Mouse (Mus musculus) urinary bladder, adult 18-20 months (tissue): Measurements from ENCODE around the gene Nrbp1.

Experiments used
- DNase-seq, 2 experiments: peaks; one replicate each; pipeline ENCODE4 v3.0.0; 2022; ENCODE audit warnings: low spot score in 2 of 2, mixed read lengths in 2 of 2

The Nrbp1 gene

DNA sequence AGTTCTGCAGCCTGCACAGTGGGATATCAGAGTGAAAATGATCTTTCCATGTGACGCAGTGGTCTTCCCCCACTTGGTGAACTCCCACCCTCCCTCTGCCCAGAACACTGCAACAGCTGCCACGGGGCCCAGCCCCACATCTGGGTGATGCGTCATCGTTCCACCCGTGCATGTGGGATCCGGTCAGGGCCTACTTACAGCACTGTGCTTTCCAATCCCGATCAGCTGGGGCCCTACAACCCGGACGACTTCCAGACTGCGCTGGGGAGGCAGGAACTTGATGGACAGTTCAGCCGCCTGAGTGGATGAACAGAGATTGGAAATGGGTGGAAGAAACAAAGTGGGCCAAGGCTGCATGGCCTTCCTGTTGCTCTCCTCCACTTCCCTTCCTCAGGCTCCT lies 17.0 kb downstream of the Nrbp1 start:
- no peak for DNase-seq

GRCm38 (mm10) chr5:31266101-31266500 lies 25.4 kb downstream of the Nrbp1 start:
- no peak for DNase-seq

GRCm38 (mm10) chr5:31267686-31268085 lies 27.0 kb downstream of the Nrbp1 start:
- DNase-seq = no peak

DNA sequence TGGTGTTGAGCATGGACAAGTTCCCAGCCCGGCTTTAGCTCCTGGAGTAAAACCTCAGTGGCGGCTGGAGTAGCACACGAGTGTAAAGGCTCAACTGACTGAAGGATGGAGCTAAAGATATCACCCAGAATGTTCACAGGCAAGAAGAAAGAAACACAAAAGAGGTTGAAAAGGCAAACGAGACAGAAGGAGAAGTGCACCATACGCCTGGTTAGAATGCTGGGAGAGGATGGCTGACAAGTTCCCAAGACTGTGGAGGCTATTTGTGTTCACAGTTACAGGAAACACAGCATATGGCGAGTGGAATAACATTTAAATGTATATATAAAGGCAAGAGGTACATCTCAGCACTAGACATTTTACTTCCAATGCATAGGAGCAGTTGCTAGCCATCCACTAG lies 32.4 kb downstream of the Nrbp1 start:
- no peak for DNase-seq

DNA sequence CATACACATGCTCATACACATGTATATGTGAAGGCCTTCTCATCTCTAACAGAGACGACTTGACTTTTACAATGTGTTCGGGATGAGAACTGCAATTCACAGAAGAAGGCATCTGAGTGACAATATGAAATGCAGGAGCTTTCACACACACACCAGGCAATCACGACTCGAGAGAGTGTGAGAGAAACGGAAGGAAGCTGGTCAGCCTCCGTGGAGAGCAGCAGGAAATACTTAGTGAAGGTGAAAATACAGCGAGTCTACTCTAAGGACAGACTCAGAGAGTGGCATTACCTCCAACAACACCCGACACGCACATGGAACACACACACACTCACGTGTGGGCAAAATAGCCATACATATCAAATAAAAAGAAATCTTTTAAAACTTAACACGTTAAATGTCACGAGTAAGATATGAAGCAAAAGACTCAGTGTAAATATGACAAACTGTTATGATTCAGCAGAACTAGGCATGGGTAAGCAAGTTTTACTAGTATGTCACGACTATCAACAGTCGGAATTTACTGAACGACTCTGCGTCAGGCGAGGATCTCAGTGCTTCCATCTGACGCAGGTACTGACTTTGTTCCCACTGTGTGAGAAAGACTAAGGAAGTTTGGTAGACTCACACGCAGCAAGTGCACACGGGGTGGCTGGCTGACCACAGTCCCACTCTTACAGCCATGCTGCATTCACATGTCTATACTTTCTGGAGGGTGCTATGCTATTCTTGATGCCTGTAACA lies 38.8 kb downstream of the Nrbp1 start:
- DNase-seq = no peak

DNA sequence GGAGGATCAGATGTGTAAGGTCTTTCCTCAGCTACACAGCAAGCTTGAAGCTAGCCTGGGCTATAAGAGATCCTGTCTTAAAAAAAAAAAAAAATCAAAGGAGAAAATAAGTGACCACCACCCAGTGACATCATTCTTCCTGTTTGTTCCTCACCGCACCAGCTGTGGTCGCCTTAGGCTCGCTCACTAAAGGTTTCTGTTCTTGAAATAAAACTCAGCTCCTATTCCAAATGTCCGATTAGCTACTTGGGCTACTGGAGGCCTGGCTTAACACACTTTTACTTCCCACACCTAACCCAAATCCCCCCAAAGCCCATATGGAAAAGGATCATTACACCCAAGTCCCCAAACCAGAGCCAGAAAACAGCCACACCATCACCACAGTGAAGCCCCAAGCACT lies 47.6 kb downstream of the Nrbp1 start:
- DNase-seq = no peak

DNA sequence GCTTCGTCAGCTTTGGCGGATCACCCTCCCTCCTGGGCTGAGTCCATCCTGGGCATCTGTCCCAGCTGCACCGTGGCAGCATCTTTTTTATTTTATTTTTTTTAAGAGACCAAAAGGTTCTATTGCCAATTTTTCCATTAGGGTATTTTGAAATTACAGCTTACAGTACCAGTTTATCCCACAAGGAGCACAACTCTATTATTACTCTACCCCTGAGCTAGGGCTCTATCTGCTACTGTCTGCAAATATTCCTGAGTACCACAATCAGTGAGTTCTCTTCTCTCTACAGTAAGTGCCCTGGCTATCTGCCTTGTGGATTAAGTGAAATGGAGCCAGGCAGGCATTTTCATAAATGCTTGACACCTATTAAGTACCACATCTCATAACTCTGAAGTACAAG lies 48.0 kb downstream of the Nrbp1 start:
- no peak for DNase-seq

- no peak for DNase-seq
Measured at GRCm38 (mm10) chr5:31289626-31290230, 49.1 kb downstream of the Nrbp1 start.

DNA sequence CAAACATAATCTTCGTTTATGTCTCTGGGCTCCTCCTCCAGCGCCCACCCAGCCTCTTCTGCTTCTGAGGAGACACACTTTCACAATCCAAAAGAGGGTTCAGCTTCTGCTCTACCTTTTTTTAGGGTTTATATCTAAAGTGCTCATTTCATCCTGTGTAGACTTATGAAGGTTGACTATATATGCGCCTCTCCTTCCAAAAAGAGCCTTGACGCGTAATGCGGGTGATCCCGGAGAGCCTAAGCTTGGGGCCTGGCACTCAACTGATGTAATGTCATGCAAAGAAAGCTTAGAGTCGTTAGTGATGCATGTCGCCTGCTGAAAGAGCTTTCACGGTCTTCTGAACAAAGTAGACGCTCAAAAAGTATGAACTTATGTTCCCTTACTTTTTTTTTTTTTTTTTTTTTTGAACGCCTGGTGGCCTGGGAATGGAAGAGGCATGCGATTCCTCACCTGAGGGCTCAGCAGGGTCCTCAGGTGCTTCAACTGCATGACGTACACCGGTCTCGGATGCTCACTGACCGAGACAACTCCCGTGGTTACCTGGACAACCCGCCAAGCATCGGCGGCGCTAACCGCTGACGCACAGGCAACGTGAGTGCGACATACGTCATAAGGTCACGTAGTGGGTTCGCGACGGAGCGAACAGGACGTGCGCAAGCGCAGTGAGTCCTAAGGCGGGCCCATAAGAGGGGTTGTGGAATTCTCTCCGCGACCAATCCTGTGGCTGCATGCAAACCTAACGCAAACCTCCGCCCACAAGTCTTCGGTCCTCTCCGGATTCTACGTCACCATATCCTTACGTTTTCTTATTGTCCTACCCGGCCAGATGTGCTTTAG lies 50.1 kb downstream of the Nrbp1 start, which contains the start of gene Ift172:
Gene Ift172, minus strand, starts transcription at position 596 of the 840 bp plus-strand sequence.
- peak; percentile 85 to 93 for DNase-seq

GRCm38 (mm10) chr5:31291361-31291688 lies 50.7 kb downstream of the Nrbp1 start:
- DNase-seq = no peak

GRCm38 (mm10) chr5:31294964-31295605 lies 54.4 kb downstream of the Nrbp1 start:
- DNase-seq = no peak

DNA sequence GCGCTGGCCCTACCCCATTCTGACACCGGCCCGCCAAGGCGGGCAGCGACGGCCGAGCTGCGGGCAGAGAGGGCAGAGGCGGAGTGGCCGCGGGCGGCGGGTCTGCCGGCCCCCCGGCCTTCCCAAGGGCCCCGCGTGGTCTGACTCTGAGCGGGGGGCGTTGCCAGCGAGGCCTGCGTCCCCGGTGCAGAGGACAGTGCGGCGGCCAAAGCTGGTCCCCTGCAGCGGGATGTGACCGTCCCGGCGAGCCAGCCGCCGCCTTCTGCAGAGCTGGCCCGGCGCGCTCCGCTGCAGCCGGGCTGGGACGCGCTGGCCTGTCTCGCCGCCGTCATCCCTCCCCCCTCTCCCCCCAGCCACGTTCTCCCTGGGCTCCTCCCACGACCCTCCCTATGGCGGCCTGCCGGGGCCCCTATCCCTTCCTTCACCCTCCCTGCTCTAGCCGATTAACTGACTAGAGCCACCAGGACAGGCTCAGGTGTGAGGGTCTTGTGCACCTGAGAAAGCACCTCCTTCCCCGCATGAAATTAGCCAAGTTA lies 55.0 kb downstream of the Nrbp1 start, which contains the start of gene Fndc4:
Gene Fndc4, minus strand, starts transcription at position 475 of the 536 bp plus-strand sequence.
- DNase-seq = peak in 1 of 2 experiments; percentile 19

GRCm38 (mm10) chr5:31297047-31297757 lies 56.5 kb downstream of the Nrbp1 start, which contains the start of gene Gckr:
TSS of gene Gckr (plus strand) at chr5:31297443.
- no peak for DNase-seq

DNA sequence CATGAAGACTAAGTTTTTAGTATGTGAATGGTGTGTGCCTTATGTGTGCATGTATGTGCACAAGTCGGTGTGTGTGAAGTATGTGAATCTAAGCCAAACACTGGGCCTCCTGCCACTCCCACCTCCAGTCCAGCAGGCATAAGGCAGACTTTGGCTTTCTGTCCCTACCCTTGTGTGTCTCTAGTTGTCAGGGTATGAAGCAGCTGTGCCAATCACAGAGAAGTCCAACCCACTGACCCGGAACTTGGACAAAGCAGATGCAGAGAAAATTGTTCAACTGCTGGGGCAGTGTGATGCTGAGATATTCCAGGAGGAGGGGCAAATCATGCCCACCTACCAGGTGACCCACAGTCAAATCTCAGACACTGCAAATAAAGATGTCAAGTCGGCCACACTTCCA lies 57.3 kb downstream of the Nrbp1 start:
- no peak for DNase-seq

- no peak for DNase-seq
Measured at GRCm38 (mm10) chr5:31298486-31298885, 57.8 kb downstream of the Nrbp1 start.
